Mouse (Mus musculus): ENCODE data around the gene Tmcc2.
A peak's percentile ranks its signal among the peaks of the same experiment; 100 is the strongest.

The Tmcc2 gene

GRCm38 (mm10) chr1:132390691-132391579 is at the start of gene Tmcc2:
TSS of gene Tmcc2 (minus strand) at chr1:132391281.
- DNase-seq (ENCODE audit: low read depth, low spot score): no peak

- DNase-seq (ENCODE audit: low read depth, low spot score): no peak
Measured at GRCm38 (mm10) chr1:132437389-132437788, 46.3 kb upstream of the Tmcc2 start.

DNA sequence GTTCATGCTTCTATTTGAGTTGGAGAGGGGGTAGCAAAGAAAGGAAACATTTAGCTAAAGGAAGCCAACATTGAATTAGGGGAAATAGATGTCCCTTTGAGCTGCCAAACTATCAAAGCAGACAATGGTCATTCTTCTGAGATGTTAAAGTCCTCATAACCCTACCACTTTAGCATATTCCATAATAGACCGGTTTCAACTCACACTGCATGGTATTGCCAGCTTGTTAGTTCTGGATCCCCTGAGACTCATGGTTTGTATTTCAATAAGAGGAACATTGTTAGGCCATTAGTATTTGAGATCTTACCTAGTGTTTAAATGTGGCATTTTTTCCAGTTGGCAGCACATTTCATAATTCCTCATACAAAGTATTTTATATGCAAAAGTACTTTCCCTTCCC is 45.9 kb upstream of the Tmcc2 start:
- no peak for DNase-seq (ENCODE audit: low read depth, low spot score)

- no peak for DNase-seq (ENCODE audit: low read depth, low spot score)
Measured at GRCm38 (mm10) chr1:132436320-132436958, 45.4 kb upstream of the Tmcc2 start.

GRCm38 (mm10) chr1:132434032-132434431 is 43.0 kb upstream of the Tmcc2 start:
- no peak for DNase-seq (ENCODE audit: low read depth, low spot score)

- no peak for DNase-seq (ENCODE audit: low read depth, low spot score)
Measured at GRCm38 (mm10) chr1:132433349-132433748, 42.3 kb upstream of the Tmcc2 start.

DNA sequence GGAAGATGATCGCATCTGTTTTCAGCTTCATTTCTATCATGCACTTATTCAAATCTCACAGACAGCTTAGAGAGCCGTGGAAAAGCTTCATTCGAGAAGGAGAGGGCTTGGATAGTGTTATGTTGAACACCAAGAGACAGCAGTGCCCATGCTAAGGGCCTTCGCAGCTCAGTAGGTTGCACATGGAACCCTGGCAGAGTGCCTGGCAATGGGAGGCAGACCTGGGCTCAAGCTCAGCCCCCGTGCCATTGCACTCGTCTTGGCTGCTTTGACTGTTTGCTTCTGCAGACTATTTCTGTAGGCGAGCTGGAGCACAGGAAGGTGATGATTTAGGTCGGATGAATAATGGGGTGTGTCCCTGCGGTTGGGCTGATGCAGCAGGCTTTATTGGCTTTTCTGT is 40.6 kb upstream of the Tmcc2 start:
- no peak for DNase-seq (ENCODE audit: low read depth, low spot score)

DNA sequence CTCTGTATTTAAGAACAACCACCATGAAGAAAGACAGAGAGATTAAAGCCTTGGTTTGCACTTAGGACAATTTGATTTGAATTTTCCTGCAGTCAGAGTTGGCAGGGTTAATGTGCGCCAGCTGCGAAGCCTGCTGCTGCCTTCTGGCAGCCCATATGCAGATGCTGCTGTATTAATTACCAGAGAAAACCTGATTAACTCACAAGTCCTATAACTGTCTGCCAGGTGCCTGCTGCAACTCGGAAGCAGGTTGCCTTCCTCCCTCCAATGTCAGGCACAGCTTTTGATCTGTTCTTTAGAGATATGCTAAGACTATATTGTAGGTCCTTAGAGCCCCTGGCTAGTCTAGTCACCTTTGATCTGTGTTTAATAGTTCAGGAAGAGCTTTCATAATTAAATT is 39.7 kb upstream of the Tmcc2 start:
- no peak for DNase-seq (ENCODE audit: low read depth, low spot score)

DNA sequence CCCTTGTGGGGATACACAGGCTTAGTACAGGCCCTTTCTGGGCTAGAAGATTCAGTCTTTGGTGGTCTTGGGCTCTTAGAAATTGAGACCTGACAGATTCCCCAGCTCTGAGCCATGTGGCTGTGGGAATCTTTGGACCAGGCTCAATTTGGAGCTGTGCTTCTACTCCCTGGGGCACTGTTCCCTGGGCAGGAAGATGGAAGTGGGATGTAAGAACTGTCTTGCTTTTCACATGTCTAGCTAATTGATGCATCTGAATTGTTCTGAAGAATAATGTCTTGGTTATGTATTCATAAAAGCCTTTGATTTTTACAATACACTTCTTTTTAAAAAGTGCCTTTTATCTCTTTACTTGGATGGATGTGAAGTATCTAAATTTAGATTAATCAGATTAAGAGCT is 34.5 kb upstream of the Tmcc2 start:
- no peak for DNase-seq (ENCODE audit: low read depth, low spot score)

GRCm38 (mm10) chr1:132422912-132423696 is 32.0 kb upstream of the Tmcc2 start:
- DNase-seq (ENCODE audit: low read depth, low spot score): no peak

DNA sequence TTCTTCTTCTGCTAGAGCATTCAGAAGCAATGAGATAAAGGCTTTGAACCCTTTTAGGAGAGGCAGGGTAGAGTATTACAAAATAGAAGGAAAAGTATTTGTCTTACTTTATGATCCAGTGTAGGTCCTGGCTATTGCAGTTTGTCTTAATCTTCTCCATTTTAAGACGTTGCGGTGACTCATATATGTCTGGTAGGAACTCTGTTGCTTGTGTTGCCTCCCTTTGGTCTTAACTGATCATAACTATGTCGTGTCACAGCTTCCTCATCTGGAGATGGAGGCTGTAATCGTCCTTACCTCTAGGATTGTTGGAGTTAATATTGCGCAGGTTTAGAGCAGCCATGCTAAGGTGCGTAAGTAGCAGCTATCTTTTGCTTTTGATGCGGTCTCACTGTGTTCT is 29.6 kb upstream of the Tmcc2 start:
- DNase-seq (ENCODE audit: low read depth, low spot score): no peak

GRCm38 (mm10) chr1:132420206-132420605 is 29.1 kb upstream of the Tmcc2 start:
- no peak for DNase-seq (ENCODE audit: low read depth, low spot score)

- peak; percentile 90 for DNase-seq (ENCODE audit: low read depth, low spot score)
Measured at GRCm38 (mm10) chr1:132417319-132418251, 26.5 kb upstream of the Tmcc2 start, which contains the start of gene Dstyk. TSS of gene Dstyk (plus strand) at chr1:132417555.

- no peak for DNase-seq (ENCODE audit: low read depth, low spot score)
Measured at GRCm38 (mm10) chr1:132416943-132417290, 25.8 kb upstream of the Tmcc2 start.

- no peak for DNase-seq (ENCODE audit: low read depth, low spot score)
Measured at GRCm38 (mm10) chr1:132416244-132416942, 25.3 kb upstream of the Tmcc2 start.

- DNase-seq (ENCODE audit: low read depth, low spot score): no peak
Measured at GRCm38 (mm10) chr1:132410657-132411056, 19.6 kb upstream of the Tmcc2 start.

DNA sequence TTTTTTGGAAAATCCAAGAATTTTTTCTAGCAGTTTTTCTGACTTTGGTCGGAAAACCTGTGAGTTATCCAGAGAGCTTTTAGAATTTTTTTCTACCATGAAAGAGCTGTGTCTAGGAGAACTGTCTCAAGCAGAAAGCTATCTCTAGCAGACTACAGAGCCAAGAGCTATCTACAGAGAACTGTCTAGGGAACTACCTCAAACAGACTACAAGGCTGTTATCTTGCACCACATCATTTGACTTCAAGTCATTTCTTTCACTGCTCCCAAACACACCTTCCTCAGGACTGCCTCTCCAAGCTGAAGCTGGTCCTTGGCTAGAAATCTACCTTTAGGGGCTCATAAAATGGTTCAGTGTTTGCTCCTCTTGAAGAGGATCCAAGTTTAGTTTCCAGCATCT is 10.8 kb upstream of the Tmcc2 start:
- no peak for DNase-seq (ENCODE audit: low read depth, low spot score)

- DNase-seq (ENCODE audit: low read depth, low spot score): no peak
Measured at GRCm38 (mm10) chr1:132400538-132400937, 9.5 kb upstream of the Tmcc2 start.

DNA sequence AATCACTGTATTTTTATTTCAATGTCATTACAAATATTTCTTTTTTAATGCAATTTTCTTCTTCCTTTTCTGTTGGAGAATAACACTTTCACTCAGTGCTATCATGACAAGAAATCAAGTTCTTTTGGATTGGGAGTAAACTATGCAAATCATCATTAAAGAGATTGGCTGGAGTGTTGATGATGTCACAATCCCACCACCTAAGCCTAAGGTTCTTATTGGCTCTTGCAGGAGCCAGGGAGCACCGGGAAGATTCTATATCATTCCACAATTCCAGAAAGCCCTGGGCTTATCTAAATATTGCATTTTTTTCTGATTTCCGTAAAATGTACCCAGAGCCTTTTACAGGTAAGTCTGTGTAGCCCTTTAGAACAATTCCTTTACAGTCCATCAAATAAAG is 5.6 kb upstream of the Tmcc2 start:
- no peak for DNase-seq (ENCODE audit: low read depth, low spot score)

DNA sequence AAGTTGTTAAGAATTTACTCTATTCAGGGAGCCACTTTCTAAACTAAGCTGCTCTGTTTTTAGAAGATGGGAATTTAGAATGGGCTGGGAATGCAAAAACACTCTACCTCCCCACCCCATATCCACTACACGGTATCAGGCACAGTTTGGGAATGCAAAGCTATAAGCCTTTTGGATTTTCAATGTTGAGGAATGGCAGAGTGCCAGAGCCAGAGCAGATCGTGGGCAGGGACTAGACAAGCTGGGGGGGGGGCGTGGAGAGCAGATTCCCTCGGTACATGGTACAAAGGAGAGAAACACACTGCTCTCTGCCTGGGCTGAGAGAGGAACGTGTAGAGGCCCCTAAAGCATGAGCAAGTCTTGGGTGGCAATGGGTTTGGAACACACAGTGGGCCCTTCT is 1.8 kb upstream of the Tmcc2 start:
- DNase-seq (ENCODE audit: low read depth, low spot score): no peak

All from CD4-positive helper T cell, adult 2 months (primary cell).